Mouse (Mus musculus): ENCODE data around the gene Trit1. TPM values are rescaled to one million over a fixed set of nuclear protein-coding genes. Genes with fewer than 3 reads are reported as not detected.

The Trit1 gene
- polyA plus RNA-seq, 1 experiment from 2014 or later, result 14.4 TPM

DNA sequence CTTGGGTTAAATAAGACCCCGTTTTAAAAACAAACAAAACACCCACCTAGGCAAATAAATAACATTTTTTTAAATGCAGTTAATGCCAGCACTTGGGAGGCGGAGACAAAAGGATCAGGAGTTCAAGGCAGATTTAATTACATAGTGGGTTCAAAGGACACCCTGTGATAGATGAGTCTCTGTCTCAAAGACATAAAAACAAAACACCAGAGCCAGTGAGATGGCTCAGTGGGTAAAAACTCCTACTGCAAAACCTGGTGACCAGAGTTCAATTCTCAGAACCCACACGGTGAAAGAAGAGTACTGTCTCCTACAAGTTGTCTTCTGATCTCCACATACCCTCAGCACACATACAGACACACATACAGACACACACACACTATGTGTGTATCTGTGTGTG lies 24.1 kb upstream of the Trit1 start:
- H3K27ac ChIP-seq (ENCODE audit: low read depth, low read length), result no peak overlapping the region
- ATAC-seq (replicated peaks; ENCODE audit: insufficient number of reproducible peaks, low FRiP score, low TSS enrichment), result no peak
- WGBS (ENCODE audit: insufficient replicate concordance), result 67% methylated on average over 3 of the region's 3 CpGs

DNA sequence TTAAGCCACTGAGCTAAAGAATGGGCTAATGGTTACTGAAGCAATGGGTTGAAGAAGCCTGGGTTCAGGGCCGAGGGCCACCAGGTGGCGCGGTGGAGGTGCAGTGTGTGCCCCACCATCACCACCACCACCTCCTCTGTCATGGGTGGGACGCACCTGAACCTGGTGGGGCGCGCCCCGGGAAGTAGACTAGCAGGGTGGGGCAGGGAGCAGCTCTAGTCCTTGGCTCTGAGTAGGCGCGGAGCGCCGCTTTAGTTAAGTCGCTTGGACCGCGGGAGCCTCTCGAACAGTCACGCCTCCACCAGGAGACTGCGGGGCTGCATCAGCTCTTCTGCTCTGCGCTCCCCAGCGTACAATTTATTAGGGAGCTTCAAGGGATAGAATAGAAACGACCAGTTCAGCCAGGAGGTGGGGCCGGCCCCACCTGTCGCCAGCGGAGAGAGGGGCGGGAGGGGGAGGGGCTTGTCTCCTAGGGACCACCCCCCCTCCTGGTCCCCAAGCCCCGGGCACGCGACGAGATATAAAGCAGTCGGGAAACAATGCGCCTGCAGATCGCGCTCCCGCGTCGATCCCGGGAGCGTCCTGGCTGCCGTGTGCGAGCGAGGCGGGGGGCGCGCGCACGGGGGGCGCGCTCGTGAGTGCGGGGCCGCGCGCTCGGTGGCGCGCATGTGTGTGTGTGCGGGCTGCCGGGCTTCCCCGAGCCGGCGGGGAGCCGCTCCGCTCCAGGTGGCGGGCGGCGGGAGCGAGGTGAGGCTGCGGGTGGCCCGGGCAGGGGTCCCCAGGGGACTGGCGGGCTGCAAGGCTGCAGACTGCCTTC lies 20.8 kb upstream of the Trit1 start, which contains the start of gene Mycl:
Mycl (plus strand) TSS at position 249 of the 817 bp plus-strand sequence.
- H3K27me3 ChIP-seq (ENCODE audit: control insufficient read depth, insufficient read depth, low read length), result peaks cover 43% of the 10 kb centered on the region
- H3K36me3 ChIP-seq (ENCODE audit: control insufficient read depth, insufficient read depth, low read length), result no peaks in the 10 kb centered on the region
- WGBS (ENCODE audit: insufficient replicate concordance), result under 1% methylated on average over 46 of the region's 69 CpGs
- H3K4me2 ChIP-seq, result peak within 1 kb of the TSS; percentile 99
- H3K4me1 ChIP-seq (ENCODE audit: control insufficient read depth, insufficient read depth, low read length), result no peaks in the 10 kb centered on the region; the same call in 1 of the 2 replicates
- peak within 1 kb of the TSS; percentile 66 for H3K9ac ChIP-seq (ENCODE audit: low read depth, low read length)
- H3K27ac ChIP-seq (ENCODE audit: low read depth, low read length), result no peak within 1 kb of the TSS
- H3K9me3 ChIP-seq (replicated peaks; ENCODE audit: control insufficient read depth, low read length), result no peaks in the 10 kb centered on the region
- ATAC-seq (replicated peaks; ENCODE audit: insufficient number of reproducible peaks, low FRiP score, low TSS enrichment), result peak; percentile 62
- peak within 1 kb of the TSS; percentile 55 for H3K4me3 ChIP-seq (ENCODE audit: low read depth, low read length)

More for the DNA sequence above, 24.1 kb upstream of the Trit1 start:
- H3K36me3 ChIP-seq (ENCODE audit: control insufficient read depth, insufficient read depth, low read length), result no peaks in the 10 kb centered on the region
- H3K4me1 ChIP-seq (ENCODE audit: control insufficient read depth, insufficient read depth, low read length), result peaks cover 4% of the 10 kb centered on the region; the same call in 1 of the 2 replicates
- no peak overlapping the region for H3K4me3 ChIP-seq (ENCODE audit: low read depth, low read length)
- H3K9me3 ChIP-seq (replicated peaks; ENCODE audit: control insufficient read depth, low read length), result no peaks in the 10 kb centered on the region
- H3K4me2 ChIP-seq, result no peak overlapping the region
- H3K9ac ChIP-seq (ENCODE audit: low read depth, low read length), result no peak overlapping the region
- peaks cover 11% of the 10 kb centered on the region for H3K27me3 ChIP-seq (ENCODE audit: control insufficient read depth, insufficient read depth, low read length)

DNA sequence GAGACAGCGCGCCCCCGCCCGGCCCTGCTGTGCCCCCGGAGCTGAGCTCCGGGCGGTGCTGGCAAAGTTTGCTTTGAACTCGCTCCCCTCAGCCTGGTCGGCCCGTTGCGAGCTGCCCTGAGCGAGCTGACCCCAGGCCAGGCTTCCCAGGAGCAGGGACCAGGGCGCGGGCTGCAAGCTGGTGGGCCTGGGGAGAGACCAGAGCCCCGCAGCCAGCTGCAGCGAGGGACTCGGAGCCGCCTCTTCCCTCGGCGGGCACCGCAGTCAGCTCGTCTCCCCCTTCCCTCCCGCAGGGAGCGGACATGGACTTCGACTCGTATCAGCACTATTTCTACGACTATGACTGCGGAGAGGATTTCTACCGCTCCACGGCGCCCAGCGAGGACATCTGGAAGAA lies 20.2 kb upstream of the Trit1 start:
- H3K4me2 ChIP-seq, result peak overlapping the region; percentile 99
- peak overlapping the region; percentile 55 for H3K4me3 ChIP-seq (ENCODE audit: low read depth, low read length)
- 0% methylated on average over 32 of the region's 32 CpGs for WGBS (ENCODE audit: insufficient replicate concordance)
- H3K4me1 ChIP-seq (ENCODE audit: control insufficient read depth, insufficient read depth, low read length), result no peaks in the 10 kb centered on the region; the same call in 1 of the 2 replicates
- H3K27ac ChIP-seq (ENCODE audit: low read depth, low read length), result no peak overlapping the region
- no peaks in the 10 kb centered on the region for H3K9me3 ChIP-seq (replicated peaks; ENCODE audit: control insufficient read depth, low read length)
- no peaks in the 10 kb centered on the region for H3K36me3 ChIP-seq (ENCODE audit: control insufficient read depth, insufficient read depth, low read length)
- H3K9ac ChIP-seq (ENCODE audit: low read depth, low read length), result peak overlapping the region; percentile 66
- peak; percentile 24; the same call in 1 of the 2 replicates for ATAC-seq (replicated peaks; ENCODE audit: insufficient number of reproducible peaks, low FRiP score, low TSS enrichment)
- H3K27me3 ChIP-seq (ENCODE audit: control insufficient read depth, insufficient read depth, low read length), result peaks cover 46% of the 10 kb centered on the region

DNA sequence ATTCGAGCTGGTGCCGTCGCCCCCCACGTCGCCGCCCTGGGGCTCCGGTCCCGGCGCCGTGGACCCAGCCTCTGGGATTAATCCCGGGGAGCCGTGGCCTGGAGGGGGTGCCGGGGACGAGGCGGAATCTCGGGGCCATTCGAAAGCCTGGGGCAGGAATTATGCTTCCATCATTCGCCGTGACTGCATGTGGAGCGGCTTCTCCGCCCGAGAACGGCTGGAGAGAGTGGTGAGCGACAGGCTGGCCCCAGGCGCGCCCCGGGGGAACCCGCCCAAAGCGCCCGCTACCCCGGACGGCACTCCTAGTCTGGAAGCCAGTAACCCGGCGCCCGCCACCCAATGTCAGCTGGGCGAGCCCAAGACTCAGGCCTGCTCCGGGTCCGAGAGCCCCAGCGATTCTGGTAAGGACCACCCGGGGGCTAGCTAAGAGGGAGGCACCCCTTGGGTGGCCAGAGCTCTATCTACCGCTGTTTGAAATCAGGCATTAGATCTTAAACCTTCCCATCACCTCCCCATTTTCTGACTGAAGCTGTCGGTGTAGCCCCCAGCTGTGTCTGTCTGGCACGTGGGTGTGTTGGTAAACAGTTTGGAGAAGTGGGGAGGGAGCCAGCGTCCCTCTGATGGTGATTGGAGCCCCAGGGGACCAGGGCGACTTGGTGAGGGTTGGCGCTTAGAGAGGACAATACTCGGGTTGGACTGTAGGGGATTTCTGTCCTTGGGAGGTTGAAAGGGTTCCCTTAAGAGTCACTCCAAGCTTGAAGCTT lies 19.6 kb upstream of the Trit1 start:
- Histone ChIP-seq H3K9me3 (replicated peaks; ENCODE audit: control insufficient read depth, low read length) (no peaks in the 10 kb centered on the region), H3K4me2 (peak overlapping the region; percentile 99), H3K27ac (ENCODE audit: low read depth, low read length) (no peak overlapping the region), H3K4me1 (ENCODE audit: control insufficient read depth, insufficient read depth, low read length) (no peaks in the 10 kb centered on the region; the same call in 1 of the 2 replicates), H3K4me3 (ENCODE audit: low read depth, low read length) (peak overlapping the region; percentile 55), H3K9ac (ENCODE audit: low read depth, low read length) (peak overlapping the region; percentile 66), H3K36me3 (ENCODE audit: control insufficient read depth, insufficient read depth, low read length) (no peaks in the 10 kb centered on the region), H3K27me3 (ENCODE audit: control insufficient read depth, insufficient read depth, low read length) (peaks cover 49% of the 10 kb centered on the region)
- no peak for ATAC-seq (replicated peaks; ENCODE audit: insufficient number of reproducible peaks, low FRiP score, low TSS enrichment)
- WGBS (ENCODE audit: insufficient replicate concordance), result under 1% methylated on average over 47 of the region's 47 CpGs

DNA sequence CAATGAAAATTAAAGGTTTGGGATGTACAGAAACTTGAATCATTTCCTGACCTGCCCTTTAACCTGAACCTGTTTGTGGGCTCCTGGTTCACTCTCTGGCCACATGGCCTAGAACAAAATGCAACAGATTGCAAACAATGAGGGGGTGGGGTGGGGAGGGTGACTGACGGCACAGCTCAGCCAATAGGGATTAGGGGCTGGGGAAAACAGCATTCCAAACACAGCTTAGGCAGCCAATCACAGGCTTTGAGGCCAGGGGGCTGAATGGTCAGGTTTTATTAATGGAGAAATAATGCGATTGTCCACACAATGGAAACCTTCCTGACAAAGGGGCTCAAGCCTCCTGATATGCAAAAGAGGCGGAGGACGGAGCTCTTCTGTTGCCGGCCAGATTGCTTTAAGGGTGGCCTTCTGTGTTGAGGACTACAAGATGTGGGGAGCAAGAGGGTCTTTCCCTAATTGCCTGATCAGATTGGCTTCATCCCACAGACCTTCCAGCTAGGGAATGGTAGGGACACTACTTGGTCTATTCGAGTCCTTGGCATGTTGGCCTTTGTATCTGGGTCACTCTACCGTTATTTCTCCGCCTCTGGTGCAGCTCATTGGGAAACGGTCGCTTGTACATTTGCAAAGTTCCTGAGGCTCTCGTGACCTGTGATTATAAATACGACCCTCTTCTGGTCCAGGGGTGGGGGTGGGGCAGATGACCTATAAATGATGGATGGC lies 17.7 kb upstream of the Trit1 start:
- 13% methylated on average over 12 of the region's 12 CpGs for WGBS (ENCODE audit: insufficient replicate concordance)
- H3K4me2 ChIP-seq, result peak overlapping the region; percentile 19
- H3K4me1 ChIP-seq (ENCODE audit: control insufficient read depth, insufficient read depth, low read length), result no peaks in the 10 kb centered on the region; the same call in 1 of the 2 replicates
- H3K27ac ChIP-seq (ENCODE audit: low read depth, low read length), result no peak overlapping the region
- H3K9me3 ChIP-seq (replicated peaks; ENCODE audit: control insufficient read depth, low read length), result no peaks in the 10 kb centered on the region
- no peak for ATAC-seq (replicated peaks; ENCODE audit: insufficient number of reproducible peaks, low FRiP score, low TSS enrichment)
- H3K9ac ChIP-seq (ENCODE audit: low read depth, low read length), result no peak overlapping the region
- no peak overlapping the region for H3K4me3 ChIP-seq (ENCODE audit: low read depth, low read length)
- H3K36me3 ChIP-seq (ENCODE audit: control insufficient read depth, insufficient read depth, low read length), result no peaks in the 10 kb centered on the region
- peaks cover 49% of the 10 kb centered on the region for H3K27me3 ChIP-seq (ENCODE audit: control insufficient read depth, insufficient read depth, low read length)

DNA sequence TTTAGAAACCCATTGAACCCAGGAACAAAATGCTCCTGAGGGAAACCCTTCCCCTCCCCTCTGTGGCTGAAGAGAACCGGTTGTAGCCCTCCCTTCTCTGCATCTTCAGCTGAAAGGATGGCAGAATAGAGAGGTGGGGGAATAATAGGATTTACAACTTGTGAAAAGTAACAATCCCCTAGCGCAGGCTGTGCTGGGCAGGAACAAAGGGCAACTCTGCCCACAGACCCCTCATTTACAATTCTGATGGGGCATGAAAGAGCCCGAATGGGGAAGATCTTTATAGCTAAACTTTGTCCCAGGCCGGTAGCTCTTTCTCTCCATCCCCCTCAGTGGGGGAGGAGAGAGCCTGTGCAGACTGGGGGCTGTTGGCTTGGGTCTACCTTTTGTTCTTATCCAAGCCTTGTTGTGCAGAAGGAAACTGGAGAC lies 17.1 kb upstream of the Trit1 start:
- H3K27me3 ChIP-seq (ENCODE audit: control insufficient read depth, insufficient read depth, low read length), result peaks cover 49% of the 10 kb centered on the region

DNA sequence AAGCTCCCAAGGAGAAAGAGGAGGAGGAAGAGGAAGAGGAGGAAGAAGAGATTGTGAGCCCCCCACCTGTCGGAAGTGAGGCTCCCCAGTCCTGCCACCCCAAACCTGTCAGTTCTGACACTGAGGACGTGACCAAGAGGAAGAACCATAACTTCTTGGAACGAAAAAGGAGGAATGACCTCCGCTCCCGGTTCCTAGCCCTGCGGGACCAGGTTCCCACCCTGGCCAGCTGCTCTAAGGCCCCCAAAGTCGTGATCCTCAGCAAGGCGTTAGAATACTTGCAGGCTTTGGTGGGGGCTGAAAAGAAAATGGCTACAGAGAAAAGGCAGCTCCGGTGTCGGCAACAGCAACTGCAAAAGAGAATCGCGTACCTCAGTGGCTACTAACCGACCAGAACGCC lies 16.3 kb upstream of the Trit1 start:
- no peak for ATAC-seq (replicated peaks; ENCODE audit: insufficient number of reproducible peaks, low FRiP score, low TSS enrichment)
- no peaks in the 10 kb centered on the region for H3K36me3 ChIP-seq (ENCODE audit: control insufficient read depth, insufficient read depth, low read length)
- no peak overlapping the region for H3K27ac ChIP-seq (ENCODE audit: low read depth, low read length)
- no peak overlapping the region for H3K4me2 ChIP-seq
- peaks cover 5% of the 10 kb centered on the region for H3K4me1 ChIP-seq (ENCODE audit: control insufficient read depth, insufficient read depth, low read length)
- H3K9me3 ChIP-seq (replicated peaks; ENCODE audit: control insufficient read depth, low read length), result no peaks in the 10 kb centered on the region
- no peak overlapping the region for H3K9ac ChIP-seq (ENCODE audit: low read depth, low read length)
- 67% methylated on average over 14 of the region's 14 CpGs for WGBS (ENCODE audit: insufficient replicate concordance)
- H3K4me3 ChIP-seq (ENCODE audit: low read depth, low read length), result no peak overlapping the region
- peaks cover 49% of the 10 kb centered on the region for H3K27me3 ChIP-seq (ENCODE audit: control insufficient read depth, insufficient read depth, low read length)

More for the DNA sequence above, 17.1 kb upstream of the Trit1 start:
- 17% methylated on average over 4 of the region's 4 CpGs for WGBS (ENCODE audit: insufficient replicate concordance)
- Histone ChIP-seq H3K4me2 (no peak overlapping the region; the same call in 1 of the 2 replicates), H3K4me3 (ENCODE audit: low read depth, low read length) (no peak overlapping the region), H3K9me3 (replicated peaks; ENCODE audit: control insufficient read depth, low read length) (no peaks in the 10 kb centered on the region), H3K9ac (ENCODE audit: low read depth, low read length) (no peak overlapping the region), H3K27ac (ENCODE audit: low read depth, low read length) (no peak overlapping the region), H3K36me3 (ENCODE audit: control insufficient read depth, insufficient read depth, low read length) (no peaks in the 10 kb centered on the region), H3K4me1 (ENCODE audit: control insufficient read depth, insufficient read depth, low read length) (no peaks in the 10 kb centered on the region; the same call in 1 of the 2 replicates)
- ATAC-seq (replicated peaks; ENCODE audit: insufficient number of reproducible peaks, low FRiP score, low TSS enrichment), result no peak

Data from heart, embryonic 11.5 days (tissue).